Mouse (Mus musculus): ENCODE measurements around the gene Borcs6.

Borcs6 gene

GRCm38 (mm10) chr11:69102403-69102725 lies 42.8 kb downstream of the Borcs6 start:
- DNase-seq (ENCODE audit: low spot score in 2 of 2): peak in 1 of 2 experiments; percentile 6

- no peak for DNase-seq (ENCODE audit: low spot score in 2 of 2)
Observed at GRCm38 (mm10) chr11:69103121-69103520, 43.6 kb downstream of the Borcs6 start.

- DNase-seq (ENCODE audit: low spot score in 2 of 2): no peak
Observed at GRCm38 (mm10) chr11:69103531-69104435, 44.3 kb downstream of the Borcs6 start.

- DNase-seq (ENCODE audit: low spot score in 2 of 2): no peak
Observed at GRCm38 (mm10) chr11:69104487-69104886, 45.0 kb downstream of the Borcs6 start.

GRCm38 (mm10) chr11:69105227-69105626 lies 45.7 kb downstream of the Borcs6 start:
- no peak for DNase-seq (ENCODE audit: low spot score in 2 of 2)

GRCm38 (mm10) chr11:69105796-69106195 lies 46.3 kb downstream of the Borcs6 start:
- no peak for DNase-seq (ENCODE audit: low spot score in 2 of 2)

- no peak for DNase-seq (ENCODE audit: low spot score in 2 of 2)
Observed at GRCm38 (mm10) chr11:69106299-69106698, 46.8 kb downstream of the Borcs6 start.

- no peak for DNase-seq (ENCODE audit: low spot score in 2 of 2)
Observed at GRCm38 (mm10) chr11:69106842-69107241, 47.3 kb downstream of the Borcs6 start.

GRCm38 (mm10) chr11:69107676-69108075 lies 48.2 kb downstream of the Borcs6 start:
- DNase-seq (ENCODE audit: low spot score in 2 of 2): no peak

GRCm38 (mm10) chr11:69108223-69108622 lies 48.7 kb downstream of the Borcs6 start:
- DNase-seq (ENCODE audit: low spot score in 2 of 2): no peak

GRCm38 (mm10) chr11:69109032-69109900 lies 49.7 kb downstream of the Borcs6 start:
- peak in 1 of 2 experiments; percentile 11 for DNase-seq (ENCODE audit: low spot score in 2 of 2)

- DNase-seq (ENCODE audit: low spot score in 2 of 2): peak; percentile 87 to 95
Observed at GRCm38 (mm10) chr11:69110319-69111046, 51.0 kb downstream of the Borcs6 start.

All from frontal cortex, postnatal 36 days (tissue).